Comparison of ENCODE assay signal across 8 mouse cellular contexts in the genomic region with DNA sequence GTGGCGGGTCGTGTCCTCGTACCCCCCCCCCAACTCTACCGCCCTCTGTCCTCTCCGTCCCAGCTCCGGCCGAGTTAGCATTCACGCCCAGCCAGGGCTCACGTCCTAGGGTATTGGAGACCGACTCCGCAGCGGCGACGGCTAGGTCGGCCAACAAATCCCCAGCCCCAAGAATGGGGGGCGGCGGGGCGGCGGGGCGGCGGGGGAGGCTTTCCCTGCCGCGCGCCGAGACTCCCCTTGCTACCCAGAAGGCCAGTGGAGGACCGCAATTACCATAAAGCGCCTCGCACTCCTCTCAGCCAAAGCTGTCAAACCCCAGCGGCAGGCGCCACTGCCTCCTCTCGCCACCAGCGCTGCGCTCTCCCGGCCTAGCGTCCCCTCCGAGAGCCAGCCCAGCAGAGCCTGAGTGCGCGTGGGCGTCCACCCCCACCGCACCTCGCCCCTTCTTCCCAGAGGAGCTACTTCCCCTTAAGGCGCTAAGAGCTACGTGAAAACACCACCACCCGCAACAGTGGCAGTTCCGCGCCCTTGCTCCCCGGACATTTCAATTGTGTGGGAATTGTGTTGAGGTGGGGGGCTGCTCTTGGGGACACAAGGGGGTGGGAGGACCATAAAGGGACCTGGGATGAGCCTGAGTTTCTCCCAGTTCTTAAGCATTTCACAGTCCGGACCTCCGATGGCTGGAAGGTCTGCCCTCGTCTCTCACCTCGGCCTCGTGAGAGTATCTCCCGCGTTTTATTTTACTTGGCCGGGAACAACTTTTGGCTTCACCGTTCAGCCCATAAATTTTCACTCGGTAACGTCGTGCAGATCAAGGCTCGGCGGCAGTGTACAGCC.
DNase-seq lines count a peak whose midpoint lies in the region; ATAC-seq and TF ChIP-seq lines count a peak whose summit lies in the region.

No protein-coding gene starts in this region.

- no peak for TF ChIP-seq POLR2A in heart, adult 2 months (IDR thresholded peaks at IDR 0.05; ENCODE audit: insufficient read depth, low read depth, low read length)
- TF ChIP-seq POLR2A in lung, adult 2 months (IDR thresholded peaks at IDR 0.05; ENCODE audit: borderline replicate concordance, extremely low read depth, low read depth, low read length) = no peak

- WGBS in heart, adult 2 months = 11% methylated on average over 47 of the region's 61 CpGs
- WGBS in forebrain, embryonic 15.5 days = 5% methylated on average over 56 of the region's 61 CpGs
- 6% methylated on average over 61 of the region's 61 CpGs for WGBS in intestine, embryonic 15.5 days
- 10% methylated on average over 61 of the region's 61 CpGs for WGBS in lung, adult 2 months
- 4% methylated on average over 59 of the region's 61 CpGs for WGBS in neural tube, embryonic 14.5 days

- peak overlapping the region; percentile 67 for H3K4me2 ChIP-seq in forebrain, embryonic 15.5 days (replicated peaks)
- H3K4me2 ChIP-seq in intestine, embryonic 15.5 days (replicated peaks) = peak overlapping the region; percentile 85
- H3K4me2 ChIP-seq in neural tube, embryonic 14.5 days (ENCODE audit: low read depth, low read length) = peak overlapping the region; percentile 60

- no peaks in the 10 kb centered on the region for H3K9me3 ChIP-seq in forebrain, embryonic 15.5 days
- no peaks in the 10 kb centered on the region for H3K9me3 ChIP-seq in intestine, embryonic 15.5 days
- no peaks in the 10 kb centered on the region for H3K9me3 ChIP-seq in neural tube, embryonic 14.5 days (ENCODE audit: control insufficient read depth, low read length)

- no peaks in the 10 kb centered on the region for H3K36me3 ChIP-seq in heart, adult 2 months (ENCODE audit: control insufficient read depth, insufficient read depth, low read length)
- H3K36me3 ChIP-seq in forebrain, embryonic 15.5 days = no peaks in the 10 kb centered on the region
- no peaks in the 10 kb centered on the region for H3K36me3 ChIP-seq in intestine, embryonic 15.5 days
- H3K36me3 ChIP-seq in neural tube, embryonic 14.5 days (ENCODE audit: control insufficient read depth, insufficient read depth, low read length) = no peaks in the 10 kb centered on the region

- peak overlapping the region; percentile 82 for H3K9ac ChIP-seq in heart, adult 2 months (ENCODE audit: low read depth, low read length)
- H3K9ac ChIP-seq in forebrain, embryonic 15.5 days (replicated peaks) = peak overlapping the region; percentile 77
- H3K9ac ChIP-seq in intestine, embryonic 15.5 days = peak overlapping the region; percentile 44
- peak overlapping the region; percentile 61 for H3K9ac ChIP-seq in neural tube, embryonic 14.5 days (replicated peaks; ENCODE audit: low read depth, low read length)

- intact Hi-C loops in heart, adult 2 months (cut with DNase I) = loop anchor here (2.0 to 10.0 kb wide), 3 partner anchors 54 to 416 kb away; no protein-coding TSS in a partner anchor
- intact Hi-C loops in heart, postnatal 25 days (cut with DNase I) = no loop called here

- no peak for TF ChIP-seq EP300 in heart, adult 2 months (IDR thresholded peaks at IDR 0.05; ENCODE audit: insufficient read depth, low read depth, low read length)

- DNase-seq in heart, adult 2 months = peak; percentile 48 to 62
- DNase-seq in heart, postnatal 25 days (ENCODE audit: low spot score) = no peak
- DNase-seq in adrenal gland, postnatal 25 days = peak; percentile 25
- peak; percentile 34 for DNase-seq in lung, adult 2 months
- DNase-seq in frontal cortex, postnatal 25 days (ENCODE audit: low spot score in 2 of 2) = no peak

- peak; percentile 18; the same call in 1 of the 2 replicates for ATAC-seq in forebrain, embryonic 15.5 days (replicated peaks)
- ATAC-seq in intestine, embryonic 15.5 days = peak; percentile 32
- ATAC-seq in neural tube, embryonic 14.5 days (ENCODE audit: low read depth) = peak; percentile 25

- no peaks in the 10 kb centered on the region; the same call in 1 of the 2 replicates for H3K4me1 ChIP-seq in heart, adult 2 months (ENCODE audit: control insufficient read depth, insufficient read depth, low read length)
- peaks cover 30% of the 10 kb centered on the region for H3K4me1 ChIP-seq in forebrain, embryonic 15.5 days
- H3K4me1 ChIP-seq in intestine, embryonic 15.5 days (replicated peaks) = no peaks in the 10 kb centered on the region
- H3K4me1 ChIP-seq in lung, adult 2 months (ENCODE audit: control insufficient read depth, insufficient read depth, low read length) = peaks cover 5% of the 10 kb centered on the region; the same call in 1 of the 2 replicates
- peaks cover 6% of the 10 kb centered on the region; the same call in 1 of the 2 replicates for H3K4me1 ChIP-seq in neural tube, embryonic 14.5 days (ENCODE audit: control insufficient read depth, insufficient read depth, low read length)

- H3K4me3 ChIP-seq in heart, adult 2 months = peak overlapping the region; percentile 45
- H3K4me3 ChIP-seq in forebrain, embryonic 15.5 days = peak overlapping the region; percentile 70
- H3K4me3 ChIP-seq in intestine, embryonic 15.5 days (replicated peaks) = peak overlapping the region; percentile 57
- peak overlapping the region; percentile 63 for H3K4me3 ChIP-seq in lung, adult 2 months (replicated peaks; ENCODE audit: extremely low read depth, low read depth, low read length)
- H3K4me3 ChIP-seq in neural tube, embryonic 14.5 days (ENCODE audit: low read depth, low read length) = peak overlapping the region; percentile 57

- H3K27me3 ChIP-seq in heart, adult 2 months (ENCODE audit: control insufficient read depth, insufficient read depth, low read length) = no peaks in the 10 kb centered on the region
- peaks cover 31% of the 10 kb centered on the region; the same call in 1 of the 2 replicates for H3K27me3 ChIP-seq in forebrain, embryonic 15.5 days
- H3K27me3 ChIP-seq in intestine, embryonic 15.5 days (replicated peaks) = peaks cover 38% of the 10 kb centered on the region
- peaks cover 11% of the 10 kb centered on the region; the same call in 1 of the 2 replicates for H3K27me3 ChIP-seq in neural tube, embryonic 14.5 days (ENCODE audit: control insufficient read depth, insufficient read depth, low read length)

- H3K79me2 ChIP-seq in heart, adult 2 months (replicated peaks; ENCODE audit: control insufficient read depth, insufficient read depth, low read length) = peaks cover 1% of the 10 kb centered on the region; the same call in 1 of the 2 replicates

- peak overlapping the region; percentile 73 for H3K27ac ChIP-seq in heart, adult 2 months
- H3K27ac ChIP-seq in forebrain, embryonic 15.5 days (replicated peaks) = peak overlapping the region; percentile 92
- H3K27ac ChIP-seq in intestine, embryonic 15.5 days = peak overlapping the region; percentile 60
- H3K27ac ChIP-seq in neural tube, embryonic 14.5 days (ENCODE audit: low read depth, low read length) = peak overlapping the region; percentile 88

- peak; percentile 41 for TF ChIP-seq CTCF in heart, adult 2 months (IDR thresholded peaks at IDR 0.05)
- TF ChIP-seq CTCF in lung, adult 2 months (IDR thresholded peaks at IDR 0.05; ENCODE audit: insufficient read depth, low read length) = no peak

Comparison
In these comparisons a context has a peak if more than half of its experiments do, and no peak if none do; other contexts are left out.
1. DNase-seq: peak in heart, adult 2 months (2 of 2), adrenal gland, postnatal 25 days (single experiment) and lung, adult 2 months (single experiment); none in heart, postnatal 25 days (single experiment) and frontal cortex, postnatal 25 days (0 of 2).
2. Peak in every context shown above with its lines, with median percentiles within 50 percentile points of each other: H3K27ac ChIP-seq, H3K4me3 ChIP-seq, H3K9ac ChIP-seq, ATAC-seq and H3K4me2 ChIP-seq.